Mouse (Mus musculus) thymus, postnatal 36 days (tissue): Measurements from ENCODE around the gene Mapk10.

Experiments
- DNase-seq, 2 experiments: peaks; one replicate each; pipeline ENCODE4 v3.0.0; 2022; ENCODE audit warnings: mixed read lengths in 2 of 2

The Mapk10 gene

DNA sequence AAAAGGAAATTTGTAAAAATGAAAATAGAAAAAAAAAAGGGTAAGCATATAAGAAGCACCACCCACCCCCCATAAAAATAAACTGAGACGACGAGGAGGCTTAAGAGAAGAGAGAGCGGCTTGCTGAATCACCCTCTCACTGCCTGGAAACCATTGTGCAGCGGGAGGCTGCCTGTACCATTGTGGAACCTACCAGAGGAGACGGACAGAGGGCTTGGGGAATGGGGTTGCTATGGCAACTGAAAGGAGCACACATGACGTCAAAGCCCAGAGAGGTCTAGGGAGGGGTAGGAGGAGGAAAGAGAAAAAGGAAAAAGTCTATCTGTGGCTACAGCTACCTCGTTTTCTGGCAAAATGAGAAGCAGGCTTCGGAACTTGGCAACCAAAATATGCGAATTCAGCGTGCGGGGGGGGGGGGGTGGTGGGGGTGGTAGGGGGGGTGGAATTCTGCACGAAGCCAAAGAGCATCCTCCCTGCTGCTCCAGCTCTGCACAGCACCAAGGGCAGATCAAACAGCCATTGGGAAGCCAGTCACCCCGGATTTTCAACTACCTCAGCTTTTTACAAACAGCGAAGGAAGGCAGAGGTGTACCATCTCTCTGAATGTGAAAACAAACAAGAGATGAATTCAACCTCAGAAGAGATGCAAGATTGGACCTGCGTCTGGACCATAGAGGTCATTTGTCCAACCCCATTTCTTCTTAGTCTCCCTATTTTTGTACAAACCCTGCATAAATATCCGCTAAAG lies at the start of gene Mapk10:
TSS of gene Mapk10 (minus strand) at position 234 of the 748 bp plus-strand sequence.
- no peak for DNase-seq

DNA sequence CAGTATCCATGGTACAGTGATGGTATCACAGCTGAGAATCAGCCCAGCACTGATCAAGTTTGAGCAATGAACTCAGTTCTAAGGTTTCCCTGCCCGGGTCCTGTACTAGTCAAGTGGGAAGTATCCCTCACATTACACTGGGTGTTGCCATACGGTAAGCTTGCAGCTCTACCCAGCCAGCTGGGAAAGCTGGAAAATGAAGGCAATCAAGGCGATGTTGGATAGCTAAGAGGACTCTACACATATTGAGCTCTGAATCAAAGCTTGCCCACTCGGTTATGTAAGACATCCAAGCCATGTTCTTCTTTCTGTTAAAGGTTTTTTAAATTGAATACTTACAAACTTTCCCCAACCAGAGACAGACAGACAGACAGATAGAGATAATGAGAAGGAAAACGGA lies 45.0 kb upstream of the Mapk10 start:
- no peak for DNase-seq

DNA sequence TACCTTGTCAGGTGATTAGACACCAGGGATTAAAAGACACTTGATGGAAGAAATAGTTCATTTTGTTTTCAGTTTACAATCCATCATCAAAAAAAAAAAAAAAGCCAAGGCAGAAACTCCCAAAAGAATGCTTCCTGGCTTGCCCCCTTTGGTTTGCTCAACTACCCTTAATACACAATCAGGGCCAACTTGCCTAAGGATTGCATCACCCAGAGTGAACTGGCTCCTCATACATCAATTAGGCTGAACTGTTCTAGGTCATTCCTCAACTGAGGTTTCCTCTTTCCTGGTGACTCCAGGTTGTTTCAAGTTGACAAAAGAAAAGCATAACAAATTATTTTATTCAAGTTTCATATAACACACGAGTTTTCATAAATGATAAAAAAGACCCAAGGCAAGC lies 31.3 kb upstream of the Mapk10 start:
- DNase-seq: no peak

GRCm38 (mm10) chr5:103231822-103232221 lies 20.7 kb upstream of the Mapk10 start:
- DNase-seq: no peak

DNA sequence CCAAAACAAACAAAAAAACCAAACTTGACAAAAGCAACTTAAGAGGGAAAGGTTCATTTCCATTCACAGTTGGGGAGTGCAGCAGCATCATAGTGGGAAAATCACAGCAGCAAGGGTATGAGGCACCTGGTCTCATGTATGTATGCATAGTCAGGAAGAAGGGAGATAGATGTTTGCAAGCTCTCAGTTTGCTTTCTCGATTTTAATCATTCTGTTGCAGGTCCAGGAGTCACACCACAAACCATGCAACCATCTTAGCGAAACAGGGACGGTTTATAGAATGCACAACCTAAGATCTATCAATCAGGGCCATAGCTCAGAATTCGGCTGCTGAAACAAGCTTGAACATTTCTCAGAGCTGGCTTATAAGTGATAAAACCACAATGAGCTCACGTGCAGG lies 19.2 kb upstream of the Mapk10 start:
- no peak for DNase-seq

DNA sequence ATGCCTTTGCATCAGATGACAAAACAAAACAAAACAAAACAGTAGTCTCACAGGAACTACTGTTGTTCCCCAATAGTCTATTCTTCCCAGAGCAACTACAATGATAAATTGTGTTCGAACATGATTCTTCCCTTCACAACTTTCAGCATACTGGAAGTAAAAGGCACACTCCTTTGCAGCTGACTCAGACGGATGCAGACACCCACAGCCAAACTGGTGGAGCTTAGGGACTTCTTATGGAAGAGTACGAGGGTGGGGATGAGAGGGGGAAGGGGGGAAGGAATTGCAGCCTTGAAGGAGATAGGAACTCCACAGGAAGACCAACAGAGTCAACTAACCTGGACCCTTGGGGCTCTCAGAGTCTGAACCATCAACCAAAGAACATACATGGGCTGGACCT lies 18.2 kb upstream of the Mapk10 start:
- DNase-seq: no peak

- DNase-seq: no peak
Observed at GRCm38 (mm10) chr5:103221997-103222396, 10.9 kb upstream of the Mapk10 start.

DNA sequence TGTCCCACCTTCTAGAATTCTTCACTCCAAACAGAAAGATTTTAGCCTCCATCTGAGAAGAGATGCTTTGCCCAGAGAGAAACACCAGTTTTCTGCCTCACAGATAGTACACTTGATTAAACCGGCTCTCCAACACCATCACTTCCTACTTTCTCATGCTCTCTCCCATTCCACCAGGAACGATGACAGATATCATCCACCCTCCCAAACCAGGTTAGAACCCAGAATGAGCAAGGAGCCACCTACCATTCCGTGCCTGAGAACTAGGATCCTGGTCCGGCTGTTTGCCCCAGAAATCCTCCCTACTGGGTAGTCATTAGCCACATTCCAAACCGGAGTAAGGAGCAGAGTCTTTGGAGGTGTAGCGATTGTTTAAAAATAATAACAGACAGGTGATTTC lies 490 bp downstream of the Mapk10 start:
- DNase-seq: no peak

- no peak for DNase-seq
Observed at GRCm38 (mm10) chr5:103210018-103210417, 1.1 kb downstream of the Mapk10 start.

DNA sequence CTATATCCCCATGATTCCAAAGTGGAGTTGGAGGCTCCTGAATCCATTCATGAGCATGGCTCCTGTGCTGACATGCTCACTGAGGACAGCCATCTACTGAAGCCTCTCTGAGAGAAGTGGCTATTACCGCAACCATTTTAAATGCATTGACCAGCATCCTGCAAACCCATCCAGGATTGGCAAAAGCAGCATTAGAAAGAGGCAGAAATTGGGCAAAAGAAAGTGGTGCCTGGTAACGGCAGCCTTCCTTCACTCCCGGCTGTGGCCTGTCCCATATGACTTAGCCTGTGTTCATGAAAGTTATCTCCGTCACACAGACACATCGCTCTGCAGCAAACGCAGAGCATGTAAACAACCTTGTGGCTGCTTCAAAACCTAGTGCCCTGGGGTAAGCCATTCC lies 1.6 kb downstream of the Mapk10 start:
- no peak for DNase-seq

- no peak for DNase-seq
Observed at GRCm38 (mm10) chr5:103208869-103209268, 2.3 kb downstream of the Mapk10 start.

DNA sequence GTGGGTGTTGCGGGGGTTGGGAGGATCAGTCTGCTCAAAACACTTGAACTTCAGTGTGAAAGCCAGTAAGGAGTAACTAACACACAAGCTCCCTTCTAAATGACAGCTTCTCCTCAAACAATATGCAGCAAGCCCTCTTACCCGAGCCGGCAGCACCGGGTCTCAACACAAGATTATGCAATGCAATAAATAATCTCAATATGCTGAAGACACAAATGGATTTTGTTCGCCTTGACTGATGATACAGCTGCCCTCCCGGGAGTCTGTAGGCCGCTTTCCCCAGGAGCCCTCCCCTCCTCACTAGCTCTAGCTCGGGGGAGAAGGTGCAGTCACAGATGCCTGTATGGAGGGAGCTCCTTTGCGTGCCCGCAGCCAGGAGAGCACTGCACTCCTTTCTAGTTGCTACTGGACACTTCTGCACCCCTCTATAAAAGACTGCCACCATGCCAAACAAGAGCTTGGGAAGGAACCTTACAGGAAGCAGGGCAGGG lies 3.1 kb downstream of the Mapk10 start:
- DNase-seq: no peak

GRCm38 (mm10) chr5:103197796-103198325 lies 13.3 kb downstream of the Mapk10 start:
- DNase-seq: no peak

- no peak for DNase-seq
Observed at GRCm38 (mm10) chr5:103194549-103194948, 16.6 kb downstream of the Mapk10 start.

GRCm38 (mm10) chr5:103193700-103194099 lies 17.4 kb downstream of the Mapk10 start:
- no peak for DNase-seq

DNA sequence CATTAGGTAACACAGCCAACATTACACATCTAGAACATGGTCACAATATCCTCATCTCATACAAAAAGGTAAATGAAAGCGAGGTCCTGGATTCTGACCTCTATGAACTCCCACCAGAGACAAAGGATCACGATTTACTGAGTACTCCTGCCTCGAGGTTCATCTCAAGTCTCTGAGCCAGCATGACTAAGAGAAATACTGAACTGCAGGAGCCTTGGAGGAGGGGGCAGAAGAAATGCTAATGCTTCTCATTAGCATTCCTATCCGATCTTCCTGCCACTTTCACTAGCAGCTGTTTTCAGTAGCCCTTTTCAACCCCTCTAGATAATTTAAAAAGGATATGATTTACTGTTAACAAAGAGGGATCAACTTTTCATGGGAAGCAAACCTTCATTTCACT lies 19.6 kb downstream of the Mapk10 start:
- no peak for DNase-seq

- no peak for DNase-seq
Observed at GRCm38 (mm10) chr5:103184256-103184655, 26.9 kb downstream of the Mapk10 start.

DNA sequence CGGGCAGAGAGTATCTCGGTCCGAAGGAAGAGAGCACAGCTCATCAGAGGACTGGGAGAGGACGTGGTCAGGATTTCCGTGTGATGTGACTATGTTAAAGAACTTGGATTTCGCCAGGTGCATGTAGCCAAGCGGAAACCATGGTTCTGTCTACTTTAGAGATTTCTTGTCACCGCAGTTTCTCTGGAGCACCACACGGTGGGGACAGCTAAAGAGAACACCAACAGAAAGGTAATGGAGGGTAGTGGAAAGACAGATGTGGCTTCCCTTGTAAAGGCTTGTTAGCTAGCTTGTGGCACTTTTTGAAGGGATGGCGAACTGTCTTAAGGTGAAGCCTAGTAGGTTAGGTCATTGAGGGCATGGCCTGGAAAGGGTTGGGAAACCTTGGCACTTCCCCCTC lies 29.5 kb downstream of the Mapk10 start:
- DNase-seq: no peak

DNA sequence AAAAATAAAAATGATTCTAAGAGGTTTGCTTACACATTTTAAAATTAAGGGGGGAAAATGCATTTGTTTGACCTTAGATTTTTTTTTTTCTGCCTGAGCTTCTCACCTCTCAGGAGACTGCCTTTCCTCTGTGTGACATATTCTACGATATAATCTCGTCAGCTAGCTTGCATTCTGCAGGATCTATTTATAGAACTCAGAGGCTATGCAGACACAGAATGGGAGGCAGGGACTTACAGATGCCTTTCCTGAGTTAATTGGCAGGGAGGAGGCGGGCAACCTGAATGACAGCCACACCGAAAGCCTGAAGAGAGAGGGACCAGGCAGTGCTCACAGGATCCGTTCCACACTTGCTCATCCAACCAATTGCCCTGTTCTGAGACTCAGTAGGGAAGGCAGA lies 34.1 kb downstream of the Mapk10 start:
- DNase-seq: no peak

- no peak for DNase-seq
Observed at GRCm38 (mm10) chr5:103175989-103176388, 35.1 kb downstream of the Mapk10 start.

- DNase-seq: no peak
Observed at GRCm38 (mm10) chr5:103174607-103175006, 36.5 kb downstream of the Mapk10 start.

DNA sequence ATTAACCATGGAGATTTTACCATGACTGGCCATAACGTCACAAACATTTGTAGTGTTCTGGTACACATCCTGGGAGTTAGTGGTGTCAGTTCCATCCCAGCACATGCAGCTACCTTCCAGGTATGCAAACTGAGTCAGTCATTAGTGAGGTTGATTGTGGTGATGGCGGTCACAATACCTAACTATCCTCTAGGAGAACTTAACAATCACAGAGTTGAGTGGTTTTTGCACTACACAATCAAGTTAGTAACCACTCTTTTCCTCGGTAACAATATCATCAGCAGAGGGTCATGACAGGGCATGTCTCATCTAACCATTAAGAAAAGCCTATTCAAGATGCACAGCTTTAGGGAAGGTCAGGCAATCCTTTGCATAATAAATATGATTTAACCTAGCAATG lies 39.9 kb downstream of the Mapk10 start:
- no peak for DNase-seq

- DNase-seq: no peak
Observed at GRCm38 (mm10) chr5:103167371-103167770, 43.8 kb downstream of the Mapk10 start.

DNA sequence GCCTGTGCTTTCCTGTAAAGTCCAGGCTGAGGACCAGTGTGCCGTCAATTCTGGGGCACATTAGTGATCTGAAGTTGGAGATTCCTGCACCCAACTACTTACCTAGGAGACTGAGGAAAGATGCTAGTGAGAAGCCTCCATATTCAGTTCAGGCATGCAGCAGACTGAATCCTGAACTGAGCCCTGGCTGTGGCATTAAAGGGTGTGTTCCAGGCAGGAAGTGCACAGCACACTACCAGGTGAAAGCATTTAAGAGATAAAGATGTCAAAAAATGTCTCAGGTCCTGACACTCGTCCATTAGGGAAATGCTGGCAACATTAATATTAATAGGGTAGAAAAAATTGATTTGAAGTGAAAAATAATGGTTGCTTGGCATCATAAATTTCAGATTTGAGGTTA lies 44.4 kb downstream of the Mapk10 start:
- DNase-seq: no peak

DNA sequence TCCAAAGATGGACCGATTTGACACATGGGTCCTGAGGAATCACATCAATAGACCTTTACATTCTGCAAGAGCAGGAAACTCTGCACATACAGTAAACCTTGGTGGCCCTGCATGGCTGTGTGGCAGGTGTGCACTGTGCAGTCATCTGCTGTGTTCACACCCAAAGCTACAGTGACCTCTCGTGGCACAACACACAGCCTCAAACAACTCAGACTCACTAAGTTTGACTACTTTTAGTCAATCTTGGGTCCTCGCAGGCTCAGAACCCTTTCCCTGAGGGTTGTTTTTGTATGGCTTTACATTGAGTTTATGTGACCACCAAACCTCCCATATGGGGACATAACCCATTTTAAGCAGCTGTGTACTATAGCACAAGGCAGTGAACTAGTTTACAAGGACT lies 47.1 kb downstream of the Mapk10 start:
- DNase-seq: no peak
